Mouse (Mus musculus): ENCODE results near the gene Adora3. TPM values are rescaled to one million over a fixed set of nuclear protein-coding genes. Genes with fewer than 3 reads are reported as not detected.
"Not testable (repeated sequence)": the region's sequence is repeated elsewhere in the genome, so short reads cannot be mapped to it uniquely, and the experiment has no call there.

Gene Adora3
- total RNA-seq, 1 experiment from 2014 or later, result 7.1 TPM

- no peak for ATAC-seq (replicated peaks; ENCODE audit: insufficient number of reproducible peaks, low FRiP score, low TSS enrichment, poor library complexity, severe bottlenecking)
Observed at GRCm38 (mm10) chr3:105898325-105898724, 27.7 kb downstream of the Adora3 start.

GRCm38 (mm10) chr3:105898861-105899260 is 28.2 kb downstream of the Adora3 start:
- no peak for ATAC-seq (replicated peaks; ENCODE audit: insufficient number of reproducible peaks, low FRiP score, low TSS enrichment, poor library complexity, severe bottlenecking)

GRCm38 (mm10) chr3:105899394-105900147 is 28.9 kb downstream of the Adora3 start:
- peak; percentile 28; the same call in 1 of the 2 replicates for ATAC-seq (replicated peaks; ENCODE audit: insufficient number of reproducible peaks, low FRiP score, low TSS enrichment, poor library complexity, severe bottlenecking)

- ATAC-seq (replicated peaks; ENCODE audit: insufficient number of reproducible peaks, low FRiP score, low TSS enrichment, poor library complexity, severe bottlenecking), result no peak
Observed at GRCm38 (mm10) chr3:105900266-105900665, 29.6 kb downstream of the Adora3 start.

- ATAC-seq (replicated peaks; ENCODE audit: insufficient number of reproducible peaks, low FRiP score, low TSS enrichment, poor library complexity, severe bottlenecking), result peak; percentile 80
Observed at GRCm38 (mm10) chr3:105900716-105901115, 30.1 kb downstream of the Adora3 start.

GRCm38 (mm10) chr3:105901468-105901867 is 30.8 kb downstream of the Adora3 start:
- ATAC-seq (replicated peaks; ENCODE audit: insufficient number of reproducible peaks, low FRiP score, low TSS enrichment, poor library complexity, severe bottlenecking), result no peak

GRCm38 (mm10) chr3:105904213-105904612 is 33.6 kb downstream of the Adora3 start:
- no peak for ATAC-seq (replicated peaks; ENCODE audit: insufficient number of reproducible peaks, low FRiP score, low TSS enrichment, poor library complexity, severe bottlenecking)

GRCm38 (mm10) chr3:105904721-105905120 is 34.1 kb downstream of the Adora3 start:
- ATAC-seq (replicated peaks; ENCODE audit: insufficient number of reproducible peaks, low FRiP score, low TSS enrichment, poor library complexity, severe bottlenecking), result no peak

GRCm38 (mm10) chr3:105907956-105908655 is 37.4 kb downstream of the Adora3 start:
- no peak for ATAC-seq (replicated peaks; ENCODE audit: insufficient number of reproducible peaks, low FRiP score, low TSS enrichment, poor library complexity, severe bottlenecking)

GRCm38 (mm10) chr3:105908976-105909375 is 38.3 kb downstream of the Adora3 start:
- ATAC-seq (replicated peaks; ENCODE audit: insufficient number of reproducible peaks, low FRiP score, low TSS enrichment, poor library complexity, severe bottlenecking), result no peak

GRCm38 (mm10) chr3:105910519-105911190 is 40.0 kb downstream of the Adora3 start:
- peak; percentile 94 for ATAC-seq (replicated peaks; ENCODE audit: insufficient number of reproducible peaks, low FRiP score, low TSS enrichment, poor library complexity, severe bottlenecking)

- ATAC-seq (replicated peaks; ENCODE audit: insufficient number of reproducible peaks, low FRiP score, low TSS enrichment, poor library complexity, severe bottlenecking), result no peak
Observed at GRCm38 (mm10) chr3:105912097-105912880, 41.6 kb downstream of the Adora3 start.

- ATAC-seq (replicated peaks; ENCODE audit: insufficient number of reproducible peaks, low FRiP score, low TSS enrichment, poor library complexity, severe bottlenecking), result no peak
Observed at GRCm38 (mm10) chr3:105913839-105914681, 43.4 kb downstream of the Adora3 start.

- ATAC-seq (replicated peaks; ENCODE audit: insufficient number of reproducible peaks, low FRiP score, low TSS enrichment, poor library complexity, severe bottlenecking), result no peak
Observed at GRCm38 (mm10) chr3:105915281-105915680, 44.6 kb downstream of the Adora3 start.

GRCm38 (mm10) chr3:105916455-105916854 is 45.8 kb downstream of the Adora3 start:
- ATAC-seq (replicated peaks; ENCODE audit: insufficient number of reproducible peaks, low FRiP score, low TSS enrichment, poor library complexity, severe bottlenecking), result not testable (repeated sequence)

- ATAC-seq (replicated peaks; ENCODE audit: insufficient number of reproducible peaks, low FRiP score, low TSS enrichment, poor library complexity, severe bottlenecking), result no peak
Observed at GRCm38 (mm10) chr3:105917656-105918354, 47.1 kb downstream of the Adora3 start.

- no peak for ATAC-seq (replicated peaks; ENCODE audit: insufficient number of reproducible peaks, low FRiP score, low TSS enrichment, poor library complexity, severe bottlenecking)
Observed at GRCm38 (mm10) chr3:105918355-105918745, 47.7 kb downstream of the Adora3 start.
